Mouse (Mus musculus): ENCODE results near the gene Tmem161a.
"Not testable (repeated sequence)": the region's sequence is repeated elsewhere in the genome, so short reads cannot be mapped to it uniquely, and the experiment has no call there.

The Tmem161a gene

GRCm38 (mm10) chr8:70210538-70210937, 38.4 kb downstream of the Tmem161a start:
- DNase-seq (ENCODE audit: inconsistent ontology term), result no peak

DNA sequence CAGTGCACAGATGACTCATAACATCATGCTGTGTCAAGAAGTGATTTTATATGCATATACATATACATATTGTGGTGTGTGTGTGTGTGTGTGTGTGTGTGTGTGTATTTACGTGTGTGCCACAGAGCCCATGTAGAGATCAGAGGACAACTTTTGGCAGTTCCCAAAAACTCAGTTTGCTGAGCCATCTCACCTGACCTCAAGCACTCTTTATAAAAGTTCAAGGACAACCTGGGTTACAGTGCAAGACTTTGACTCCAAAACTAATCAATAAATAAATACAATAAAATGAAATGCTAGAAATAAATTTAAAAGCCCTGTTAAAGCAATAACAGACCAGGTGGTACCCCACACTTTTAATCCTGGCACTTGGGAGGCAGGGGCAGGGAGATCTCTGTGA, 39.1 kb downstream of the Tmem161a start:
- no peak for DNase-seq (ENCODE audit: inconsistent ontology term)

- DNase-seq (ENCODE audit: inconsistent ontology term), result no peak
Measured at GRCm38 (mm10) chr8:70211726-70212111, 39.6 kb downstream of the Tmem161a start.

DNA sequence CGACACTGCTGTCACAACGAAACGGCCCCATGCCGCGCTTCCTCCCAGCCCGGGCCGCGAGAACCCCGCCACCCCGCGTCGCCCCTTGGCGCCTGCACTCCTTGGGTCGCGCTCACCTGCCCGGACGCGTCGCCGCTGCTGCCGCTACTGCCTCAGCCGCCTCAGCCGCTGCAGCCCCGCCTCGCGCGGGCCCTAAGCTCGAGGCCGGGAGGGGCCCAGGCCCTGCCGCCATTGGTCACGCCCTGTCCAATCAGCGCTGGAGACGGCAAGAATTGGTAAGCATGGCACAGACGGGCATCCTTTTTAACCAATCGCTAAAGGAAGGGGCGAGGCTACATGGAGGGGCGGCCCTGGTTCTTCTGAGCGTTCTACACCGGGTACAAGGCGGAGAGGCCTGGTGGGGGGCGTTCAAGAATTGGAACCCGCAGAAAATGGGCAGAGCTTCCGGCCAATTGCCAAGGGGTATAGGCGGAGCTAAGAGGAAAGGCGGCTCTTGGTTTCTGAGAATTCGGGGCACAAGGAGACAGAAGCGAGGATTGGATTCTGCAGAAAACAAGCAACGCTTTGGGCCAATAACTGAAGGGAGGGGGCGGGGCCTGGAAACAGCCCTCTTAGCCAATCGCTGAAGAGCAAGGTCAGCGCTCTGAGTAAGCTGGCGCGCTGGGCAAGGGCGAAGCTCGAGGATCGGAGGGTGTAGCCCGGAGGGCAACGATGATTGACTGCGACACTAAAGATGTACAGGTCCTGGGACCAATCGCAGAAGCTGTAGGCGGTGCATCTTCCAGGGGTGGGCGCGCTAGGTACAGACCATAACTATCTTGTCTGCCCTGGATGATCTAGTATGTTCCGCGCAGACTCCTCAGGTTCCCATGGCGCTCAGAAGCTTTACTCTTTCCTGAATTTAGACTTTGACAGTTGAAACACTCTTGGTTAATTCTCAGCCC, 40.2 kb downstream of the Tmem161a start, which contains the start of gene Slc25a42:
TSS of gene Slc25a42 (minus strand) at position 194 of the 944 bp plus-strand sequence.
- peak; percentile 100 for DNase-seq (ENCODE audit: inconsistent ontology term)

DNA sequence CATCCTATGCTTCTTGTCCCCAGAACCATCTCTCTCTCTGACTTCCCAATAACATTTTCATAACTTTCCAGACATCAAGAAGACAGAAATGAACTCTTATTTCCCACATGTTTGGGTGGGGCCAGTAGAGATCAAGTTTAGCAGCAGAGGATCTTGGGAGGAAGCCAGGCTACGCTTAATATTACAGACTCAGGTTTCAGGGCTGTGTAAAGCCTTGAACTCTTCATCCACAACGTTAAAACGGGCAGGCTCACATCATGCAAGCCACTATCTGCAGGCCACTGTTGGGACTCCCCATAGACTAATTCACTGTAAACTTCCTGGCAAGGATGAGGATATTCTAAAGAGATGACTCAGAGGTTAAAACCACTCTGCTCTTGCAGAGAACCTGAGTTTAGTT, 42.3 kb downstream of the Tmem161a start:
- DNase-seq (ENCODE audit: inconsistent ontology term), result no peak

GRCm38 (mm10) chr8:70215092-70215491, 42.9 kb downstream of the Tmem161a start:
- no peak for DNase-seq (ENCODE audit: inconsistent ontology term)

DNA sequence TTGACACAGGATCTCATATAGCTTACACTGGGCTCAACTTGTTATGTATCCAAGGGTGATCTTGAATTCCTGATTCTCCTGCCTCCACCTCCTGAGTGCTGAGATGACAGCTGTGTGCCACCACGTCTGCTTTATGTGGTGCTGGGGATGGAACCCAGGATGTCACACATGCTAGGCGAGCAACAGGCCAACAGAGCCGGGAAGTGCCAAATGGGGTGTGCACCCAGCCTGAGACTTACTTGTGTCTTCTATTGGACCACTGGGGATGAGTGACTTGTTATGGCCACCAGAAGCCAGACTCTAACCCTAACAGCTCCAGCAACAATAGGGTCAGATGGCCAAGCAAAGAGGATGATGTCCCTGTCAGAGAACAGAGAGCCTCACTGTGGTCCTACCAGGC, 44.0 kb downstream of the Tmem161a start:
- not testable (repeated sequence) for DNase-seq (ENCODE audit: inconsistent ontology term)

DNA sequence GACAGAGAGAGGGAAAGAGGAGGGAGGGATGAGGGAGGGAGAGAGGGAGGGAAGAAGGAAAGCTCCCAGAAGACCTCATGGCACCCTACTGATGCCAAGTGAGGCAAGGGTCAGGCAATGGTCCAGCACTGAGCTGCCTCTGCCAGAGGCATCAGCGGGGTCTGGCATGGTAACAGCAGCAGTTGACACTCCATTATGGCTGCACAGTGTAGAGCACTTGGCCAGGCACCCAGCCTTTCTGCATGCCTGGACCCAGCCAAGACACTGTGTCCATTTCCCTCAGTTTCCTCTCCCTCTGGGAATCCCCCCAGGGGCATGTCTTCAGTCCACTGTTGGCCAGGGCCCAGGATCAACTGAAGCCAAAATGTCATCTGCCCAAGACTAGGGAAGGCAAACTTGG, 44.4 kb downstream of the Tmem161a start:
- DNase-seq (ENCODE audit: inconsistent ontology term), result peak; percentile 81

GRCm38 (mm10) chr8:70217441-70217840, 45.3 kb downstream of the Tmem161a start:
- no peak for DNase-seq (ENCODE audit: inconsistent ontology term)

GRCm38 (mm10) chr8:70219107-70219684, 47.0 kb downstream of the Tmem161a start:
- no peak for DNase-seq (ENCODE audit: inconsistent ontology term)

DNA sequence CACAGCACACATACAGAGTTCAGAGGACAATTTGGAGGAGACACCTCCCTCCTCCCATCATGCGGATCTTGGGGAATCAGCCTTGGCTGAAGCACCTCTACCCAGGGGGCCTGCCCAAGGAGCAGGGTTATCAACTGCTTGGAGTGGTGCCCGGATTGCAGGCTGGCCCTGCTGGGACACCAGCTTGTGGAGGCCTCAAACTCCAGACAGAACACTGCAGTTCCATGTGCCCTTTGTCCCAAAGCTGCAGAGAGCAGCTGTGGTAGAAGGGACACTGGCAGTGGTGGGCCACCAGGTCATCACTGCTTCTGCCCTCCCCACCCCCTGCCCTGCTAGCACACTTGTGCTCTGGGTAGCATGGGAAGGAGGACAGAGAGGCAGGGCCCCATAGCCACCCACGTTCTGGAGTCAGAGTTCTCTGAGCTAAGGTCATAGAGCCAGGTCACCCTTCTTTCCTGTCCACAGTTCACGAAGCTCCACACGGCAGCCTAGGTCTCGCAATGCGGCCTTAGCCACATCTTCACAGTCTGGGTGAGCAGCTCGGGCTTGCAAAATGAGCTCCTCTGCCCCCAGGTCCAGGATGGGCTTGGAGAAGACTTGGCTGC, 48.2 kb downstream of the Tmem161a start:
- no peak for DNase-seq (ENCODE audit: inconsistent ontology term)

- no peak for DNase-seq (ENCODE audit: inconsistent ontology term)
Measured at GRCm38 (mm10) chr8:70220911-70221310, 48.8 kb downstream of the Tmem161a start.

GRCm38 (mm10) chr8:70222041-70222440, 49.9 kb downstream of the Tmem161a start:
- DNase-seq (ENCODE audit: inconsistent ontology term), result no peak

GRCm38 (mm10) chr8:70223341-70223740, 51.2 kb downstream of the Tmem161a start:
- DNase-seq (ENCODE audit: inconsistent ontology term), result peak; percentile 43

- peak; percentile 67 for DNase-seq (ENCODE audit: inconsistent ontology term)
Measured at GRCm38 (mm10) chr8:70227997-70228396, 55.8 kb downstream of the Tmem161a start.

- DNase-seq (ENCODE audit: inconsistent ontology term), result no peak
Measured at GRCm38 (mm10) chr8:70230837-70231236, 58.7 kb downstream of the Tmem161a start.
